Mouse (Mus musculus): Measurements from ENCODE around the gene P3h3. TPM values are rescaled to one million over a fixed set of nuclear protein-coding genes. Genes with fewer than 3 reads are reported as not detected.

P3h3 gene
- total RNA-seq, 2 experiments from 2014 or later, result 7.5 to 7.9 TPM

DNA sequence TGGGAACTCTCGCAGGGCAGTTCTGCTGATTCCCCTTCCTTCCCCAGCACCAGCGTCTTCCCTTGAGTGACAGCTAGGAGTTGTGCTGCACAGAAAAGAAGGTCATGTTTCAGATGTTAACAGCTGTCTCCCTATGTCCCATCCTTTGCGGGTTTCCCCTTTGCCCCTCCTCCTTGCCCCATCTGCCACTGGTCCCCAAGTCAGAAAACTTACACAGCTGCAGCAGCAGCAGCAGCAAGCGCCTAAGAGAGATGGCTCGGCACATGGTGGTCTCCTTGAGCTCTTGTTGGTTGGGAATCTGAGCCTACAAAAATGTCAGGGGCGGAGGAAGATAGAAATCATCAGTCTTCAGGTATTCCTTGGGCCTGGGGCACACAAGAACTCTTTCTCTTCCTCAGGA lies 21.8 kb upstream of the P3h3 start:
- DNase-seq, result no peak
- intact Hi-C loops (cut with DNase I), result no loop called here

GRCm38 (mm10) chr6:124874348-124874747 lies 16.8 kb upstream of the P3h3 start:
- no peak for DNase-seq
- intact Hi-C loops (cut with DNase I), result no loop called here

DNA sequence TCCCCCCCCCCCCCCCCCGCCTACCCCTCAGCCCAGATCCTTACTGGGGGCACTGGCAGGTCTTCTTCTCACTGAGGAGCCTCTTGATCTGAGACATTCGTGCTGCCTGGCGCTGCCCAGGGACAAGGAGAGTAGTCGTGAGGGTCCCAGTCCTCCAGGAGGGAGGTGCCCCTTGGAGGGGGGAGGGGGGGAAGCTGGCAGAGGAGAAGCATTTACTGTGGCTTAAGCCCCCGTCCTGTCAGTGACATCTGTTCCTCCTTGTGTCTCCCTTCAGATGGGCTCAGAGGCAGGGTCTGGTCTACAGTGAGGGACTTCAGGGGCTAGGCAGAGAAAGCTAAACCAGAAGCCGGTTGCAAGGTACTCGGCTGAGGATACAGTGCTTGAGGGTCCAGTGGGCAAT lies 9.0 kb upstream of the P3h3 start:
- no peak for DNase-seq
- intact Hi-C loops (cut with DNase I), result no loop called here

GRCm38 (mm10) chr6:124865766-124866362 lies 8.3 kb upstream of the P3h3 start:
- DNase-seq, result no peak
- intact Hi-C loops (cut with DNase I), result no loop called here

- no peak for DNase-seq
- intact Hi-C loops (cut with DNase I), result no loop called here
These were observed 6.2 kb upstream of the P3h3 start, which contains the start of gene Gpr162 for GRCm38 (mm10) chr6:124863658-124864298. Gene Gpr162, minus strand, starts transcription at chr6:124863983.

DNA sequence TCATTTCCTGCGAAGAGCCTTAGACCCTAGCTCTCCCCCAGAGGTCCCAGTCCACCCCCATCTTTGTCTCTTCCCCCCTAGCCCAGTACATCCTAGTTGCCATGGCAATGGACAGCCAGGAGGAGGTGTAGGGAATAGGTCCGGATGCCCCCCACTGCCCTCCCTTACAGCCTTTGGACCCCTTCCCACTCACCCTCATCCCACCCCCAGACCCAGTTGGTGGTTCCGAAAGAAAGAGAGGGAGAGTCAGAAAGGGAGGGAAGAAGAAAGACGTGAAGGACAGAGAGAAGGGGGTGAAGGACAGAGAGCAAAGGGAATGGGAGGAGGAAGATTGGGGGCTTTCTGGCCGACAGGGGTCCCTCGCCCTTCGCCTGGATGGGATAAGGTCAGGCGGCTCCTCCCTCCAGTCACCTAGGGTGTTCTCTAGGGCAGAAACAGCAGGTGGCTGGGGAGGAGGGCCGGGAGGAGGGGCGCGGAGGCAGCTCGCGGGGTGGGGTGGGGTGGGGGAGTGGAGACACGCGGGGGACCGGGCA lies 5.6 kb upstream of the P3h3 start:
- DNase-seq, result no peak
- intact Hi-C loops (cut with DNase I), result no loop called here

DNA sequence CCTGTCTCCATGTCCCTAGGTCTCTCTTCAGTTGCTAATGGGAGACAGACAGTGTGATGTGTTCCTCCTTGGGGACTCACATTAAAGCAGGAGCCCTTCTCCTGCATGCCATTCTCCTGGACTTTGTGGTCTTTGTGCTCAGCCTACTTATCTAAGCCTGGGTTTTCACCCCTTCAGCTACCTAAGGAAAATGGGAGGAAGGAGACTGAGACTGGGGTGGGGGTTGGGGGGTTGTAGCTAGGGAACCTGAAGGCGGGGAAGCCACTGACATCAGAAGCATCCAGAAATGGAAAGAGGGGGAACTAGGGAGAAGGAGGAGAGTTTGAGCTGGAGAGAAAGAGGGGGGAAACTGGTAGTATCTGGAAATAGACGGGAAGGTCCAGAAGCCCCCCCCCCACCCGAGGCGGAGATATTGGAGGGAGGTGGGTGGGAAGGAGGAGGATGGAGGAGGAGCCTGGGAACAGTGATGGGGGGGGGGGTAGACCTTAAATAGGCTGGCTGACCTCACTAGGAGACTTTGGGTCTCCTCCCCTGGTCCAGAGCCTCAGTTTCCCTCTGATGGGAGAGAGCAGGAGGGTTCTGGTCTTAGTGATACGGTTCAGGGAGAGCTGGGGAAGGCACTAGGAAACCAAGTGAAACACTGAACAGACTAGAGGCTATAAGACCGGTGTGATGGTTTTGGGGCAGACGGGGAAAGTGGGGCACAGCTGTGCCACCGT lies 5.0 kb upstream of the P3h3 start:
- no peak for DNase-seq
- intact Hi-C loops (cut with DNase I), result no loop called here

- intact Hi-C loops (cut with DNase I), result no loop called here
- no peak for DNase-seq
These were observed 4.2 kb upstream of the P3h3 start for GRCm38 (mm10) chr6:124861802-124862201.

DNA sequence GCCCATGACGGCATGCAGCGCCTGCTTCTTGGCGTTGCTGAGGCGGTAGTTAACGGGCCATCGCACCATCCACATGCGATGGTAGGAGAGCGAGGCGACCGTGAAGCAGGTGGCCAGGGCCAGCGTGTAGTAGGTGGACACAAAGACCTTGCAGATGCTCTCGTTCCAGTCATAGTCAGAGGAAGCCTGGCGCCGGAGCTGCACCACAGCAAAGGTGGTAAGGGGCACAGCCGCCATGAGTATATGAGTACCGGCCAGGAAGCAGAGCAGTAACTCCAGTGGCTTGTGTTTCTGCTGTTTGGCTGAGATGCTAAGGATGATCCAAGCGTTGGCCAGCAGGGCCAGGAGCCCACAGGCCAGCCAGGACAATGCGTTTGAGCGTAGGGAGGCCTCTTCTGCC lies 3.7 kb upstream of the P3h3 start:
- intact Hi-C loops (cut with DNase I), result no loop called here
- DNase-seq, result no peak

GRCm38 (mm10) chr6:124860511-124860910 lies 3.0 kb upstream of the P3h3 start:
- intact Hi-C loops (cut with DNase I), result no loop called here
- DNase-seq, result no peak

- intact Hi-C loops (cut with DNase I), result loop anchor here (5.0 kb wide), 2 partner anchors 43 to 58 kb away; no protein-coding TSS in a partner anchor
- peak; percentile 83 to 87 for DNase-seq
These were observed 2.2 kb upstream of the P3h3 start for GRCm38 (mm10) chr6:124859725-124860124.

- intact Hi-C loops (cut with DNase I), result loop anchor here (5.0 kb wide), 2 partner anchors 44 to 59 kb away; no protein-coding TSS in a partner anchor
- DNase-seq, result no peak
These were observed 1.2 kb upstream of the P3h3 start for GRCm38 (mm10) chr6:124858561-124859318.

DNA sequence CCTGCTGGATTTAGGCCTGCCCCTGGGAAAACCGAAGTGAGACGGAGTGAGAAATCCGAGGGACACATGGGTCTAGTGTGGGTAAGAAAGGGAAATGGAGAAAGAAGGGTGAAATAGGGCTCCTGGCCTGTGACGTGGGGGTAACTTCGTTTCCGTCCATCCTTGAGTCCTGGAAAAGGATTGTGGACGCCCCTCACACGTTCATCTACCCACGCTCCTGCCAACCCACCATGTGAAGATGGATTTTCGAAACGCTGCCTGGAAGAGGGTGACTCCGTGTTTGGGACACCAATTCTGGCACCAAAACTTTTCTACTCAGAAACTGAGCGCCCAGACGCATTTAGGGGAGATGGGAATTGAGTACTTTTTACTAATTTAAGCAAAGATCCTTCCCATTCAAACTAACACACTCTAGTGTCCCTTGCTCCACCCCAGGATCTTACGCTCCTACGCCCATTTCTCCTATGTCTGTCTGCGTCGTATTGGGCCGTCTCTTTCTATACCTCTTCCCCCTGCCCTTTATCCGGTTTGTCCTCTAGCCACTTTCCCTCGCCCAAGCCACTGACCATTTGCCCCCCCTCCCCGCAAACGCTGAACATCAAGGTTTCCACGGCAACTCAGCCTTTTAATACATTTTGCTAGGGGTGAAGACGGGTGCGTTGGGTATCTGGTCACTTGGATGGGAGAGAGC lies 433 bp upstream of the P3h3 start:
- DNase-seq, result no peak
- intact Hi-C loops (cut with DNase I), result loop anchor here (5.0 kb wide), 2 partner anchors 44 to 59 kb away; no protein-coding TSS in a partner anchor

DNA sequence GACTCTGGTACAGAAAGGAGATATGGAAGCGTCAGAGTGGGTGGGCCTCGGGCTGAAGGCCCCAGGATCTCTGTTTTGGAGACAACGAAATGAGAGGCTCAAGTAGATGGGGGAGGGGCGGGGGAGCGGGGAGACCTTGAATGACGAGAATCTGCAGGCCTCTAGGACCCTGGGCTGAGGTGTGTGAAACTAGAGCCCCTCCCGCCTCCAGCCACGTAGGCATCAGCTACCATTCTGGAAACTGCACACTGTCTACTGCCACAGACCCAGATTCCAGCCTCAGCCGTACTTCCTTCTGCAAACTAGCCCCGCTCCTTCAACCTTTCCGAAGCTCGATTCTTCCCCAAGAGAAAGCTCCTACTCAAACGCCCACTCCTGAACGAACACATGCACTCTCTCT lies 1.2 kb downstream of the P3h3 start:
- intact Hi-C loops (cut with DNase I), result loop anchor here (5.0 kb wide), 2 partner anchors 46 to 61 kb away; no protein-coding TSS in a partner anchor
- no peak for DNase-seq

- no peak for DNase-seq
- intact Hi-C loops (cut with DNase I), result loop anchor here (5.0 kb wide), 2 partner anchors 48 to 63 kb away; no protein-coding TSS in a partner anchor
These were observed 2.9 kb downstream of the P3h3 start for GRCm38 (mm10) chr6:124854647-124855046.

DNA sequence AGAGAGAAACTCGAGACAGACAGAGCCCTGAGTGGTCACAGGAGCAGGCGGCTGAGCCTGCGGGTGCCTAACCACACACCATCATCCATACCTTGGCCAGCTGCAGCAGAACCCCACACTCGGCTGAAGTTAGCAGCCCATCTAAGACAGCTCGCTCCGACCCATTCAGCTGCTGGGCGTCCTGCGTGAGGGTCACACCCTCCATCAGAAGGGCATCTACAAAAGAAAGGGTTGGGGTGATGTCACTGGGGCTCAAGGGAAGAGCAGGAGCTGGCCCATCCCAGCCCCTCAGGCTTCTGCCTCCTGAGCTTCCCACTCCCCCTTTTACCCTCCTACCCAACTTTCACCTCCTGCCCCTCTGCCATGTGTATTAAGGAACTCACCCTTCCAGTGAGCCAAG lies 7.0 kb downstream of the P3h3 start:
- intact Hi-C loops (cut with DNase I), result no loop called here
- DNase-seq, result no peak

DNA sequence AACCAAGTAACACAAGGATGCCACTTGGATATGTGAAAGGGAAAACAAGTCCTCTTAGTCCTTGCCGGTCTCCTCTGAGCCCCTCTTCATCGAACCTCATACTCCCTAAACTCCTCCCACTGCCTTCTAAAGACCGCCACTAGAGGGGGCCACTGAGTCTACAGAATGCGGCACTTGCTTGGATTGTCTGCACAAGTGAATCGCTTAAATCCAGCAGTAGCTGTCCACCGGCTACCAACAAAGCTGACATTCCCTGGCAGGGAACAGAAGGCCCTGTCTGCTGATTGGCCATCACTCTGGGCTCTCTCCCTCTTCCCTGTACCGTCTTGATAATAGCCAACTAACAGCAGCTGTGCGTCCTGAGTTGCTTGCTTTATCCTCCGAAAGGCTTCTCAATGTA lies 10.2 kb downstream of the P3h3 start:
- intact Hi-C loops (cut with DNase I), result no loop called here
- peak; percentile 85 to 87 for DNase-seq

DNA sequence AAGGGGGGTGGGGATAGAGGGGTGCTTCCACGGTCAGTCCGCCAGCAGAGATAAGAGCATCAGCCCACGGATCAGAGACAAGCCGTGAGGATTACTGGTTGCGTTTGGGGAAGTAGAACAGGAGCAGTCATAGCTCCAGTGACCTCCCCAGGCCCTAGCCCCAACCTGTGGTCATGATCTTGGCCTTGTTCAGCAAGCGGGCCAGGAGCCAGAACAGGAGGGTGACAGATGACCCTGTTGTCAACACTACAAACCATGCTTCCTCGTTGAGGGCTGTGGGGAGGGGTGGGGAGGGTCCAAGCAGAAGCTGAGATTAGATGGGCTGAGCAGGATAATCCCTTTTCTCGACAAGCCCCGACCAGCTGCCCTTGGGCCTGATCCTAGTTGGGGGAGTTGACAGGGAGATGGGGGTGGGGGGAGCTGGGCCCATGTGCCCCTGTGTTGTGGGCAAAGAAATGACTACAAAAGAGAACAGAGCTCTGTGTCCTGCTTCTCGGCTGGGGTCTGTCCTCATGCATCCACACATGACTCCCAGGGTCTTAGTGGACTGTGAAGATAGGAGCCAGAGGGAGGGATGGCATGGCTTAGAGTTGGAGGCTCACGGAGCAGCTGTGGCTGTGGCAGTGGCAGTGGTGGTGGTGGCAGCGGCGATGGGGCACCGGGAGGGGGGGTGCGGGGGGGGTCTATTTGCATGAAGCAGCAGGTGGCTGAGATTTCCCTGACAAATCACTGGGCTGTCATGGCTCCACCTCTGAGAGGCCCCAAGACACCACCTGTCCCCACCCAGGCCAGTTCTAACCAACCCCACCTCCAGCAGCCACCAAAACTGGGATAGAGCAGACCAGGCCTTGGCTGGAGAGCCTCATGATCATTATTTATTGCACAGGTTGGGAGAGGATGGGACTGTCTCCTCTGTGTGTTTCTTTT lies 17.0 kb downstream of the P3h3 start, which contains the start of gene Gnb3:
Gene Gnb3, minus strand, starts transcription at position 35 of the 927 bp plus-strand sequence.
- no peak for DNase-seq
- intact Hi-C loops (cut with DNase I), result no loop called here

DNA sequence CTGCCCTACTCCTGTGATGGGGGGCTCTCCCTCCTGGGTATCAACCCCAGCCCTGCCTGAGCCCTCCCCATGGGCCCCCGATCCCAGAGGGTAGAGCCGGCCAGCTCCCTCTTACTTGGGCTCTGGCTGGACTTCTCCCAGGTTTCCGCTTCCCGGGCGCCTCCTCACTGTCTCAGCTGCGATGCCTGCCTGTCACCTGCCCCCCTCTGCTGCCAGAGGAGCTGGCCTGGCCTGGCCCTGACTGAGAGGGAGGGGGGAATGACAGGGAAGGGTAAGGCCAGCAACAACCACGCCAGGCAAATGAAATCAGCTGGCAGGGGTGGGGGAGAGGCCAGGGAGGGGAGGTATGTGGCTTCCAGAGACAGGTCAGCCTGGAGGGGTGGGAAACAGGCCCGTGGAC lies 17.7 kb downstream of the P3h3 start:
- DNase-seq, result peak in 1 of 2 experiments; percentile 34
- intact Hi-C loops (cut with DNase I), result no loop called here
